Mouse (Mus musculus): ENCODE measurements around the gene Lypd9. TPM values are rescaled to one million over a fixed set of nuclear protein-coding genes. Genes with fewer than 3 reads are reported as not detected.

Gene Lypd9
- total and polyA plus RNA-seq, 3 experiments = not detected

DNA sequence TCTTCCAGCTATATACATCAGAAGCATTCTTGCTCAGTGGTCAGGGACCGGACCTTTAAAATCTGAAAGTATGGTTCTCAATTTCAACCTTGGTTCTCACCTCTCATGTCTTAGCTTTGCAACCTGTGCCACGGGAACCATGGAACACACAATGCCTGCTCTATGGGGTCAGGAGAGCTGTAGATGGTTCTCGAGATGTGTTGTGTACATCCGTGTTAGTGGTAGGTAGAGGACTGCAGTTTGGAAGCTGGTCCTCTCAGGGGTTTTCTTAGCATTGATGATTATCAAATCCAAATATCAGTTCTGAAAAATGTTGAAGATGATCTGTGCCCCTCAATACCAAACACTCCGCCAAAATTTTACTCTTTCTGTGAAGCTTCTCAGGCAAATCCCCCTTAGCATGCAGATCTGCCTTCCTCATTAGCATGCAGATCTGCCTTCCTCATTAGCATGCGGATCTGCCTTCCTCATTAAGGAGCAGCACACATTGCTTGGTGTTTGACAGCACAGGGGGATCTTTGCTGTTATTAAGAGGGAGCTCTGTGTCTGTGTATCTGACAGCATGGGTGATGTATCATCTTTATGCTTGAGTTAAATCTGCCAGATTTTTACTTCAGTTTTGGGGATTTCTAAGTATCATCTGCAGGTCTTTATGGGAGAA lies 52.6 kb downstream of the Lypd9 start:
- Histone ChIP-seq H3K27ac (ENCODE audit: control insufficient read depth, low read depth, low read length) (no peak overlapping the region), H3K36me3 (ENCODE audit: control insufficient read depth in 1 of 2, insufficient read depth in 2 of 2, low read length in 2 of 2) (no peaks in the 10 kb centered on the region), H3K4me1 (ENCODE audit: control insufficient read depth in 1 of 2, insufficient read depth in 2 of 2, low read length in 2 of 2) (no peaks in the 10 kb centered on the region), H3K9me3 (replicated peaks; ENCODE audit: insufficient read depth, low read length) (no peaks in the 10 kb centered on the region), H3K4me3 (ENCODE audit: control insufficient read depth in 1 of 2, insufficient read depth in 1 of 2, low read depth in 2 of 2, low read length in 2 of 2) (no peak overlapping the region), H3K79me2 (ENCODE audit: control insufficient read depth, insufficient read depth, low read length, poor library complexity) (no peaks in the 10 kb centered on the region), H3K27me3 (ENCODE audit: control insufficient read depth in 1 of 2, insufficient read depth in 2 of 2, low read length in 2 of 2) (0 out of 4 replicates have a peak, but pooled peaks cover 0 to 3% of the 10 kb centered on the region in 2 experiments), H3K9ac (ENCODE audit: control insufficient read depth, low read depth, low read length, poor library complexity, severe bottlenecking) (no peak overlapping the region)
- DNase-seq (ENCODE audit: low read depth, low spot score) = no peak
- TF ChIP-seq MYB (IDR thresholded peaks at IDR 0.05; ENCODE audit: low read depth, low read length) (no peak), ZMIZ1 (IDR thresholded peaks at IDR 0.05; ENCODE audit: low read depth, low read length) (no peak), KAT2A (conservative IDR thresholded peaks at IDR 0.05; ENCODE audit: low read depth, low read length) (no peak), GABPA (IDR thresholded peaks at IDR 0.05; ENCODE audit: low read depth, low read length) (no peak), E2F4 (IDR thresholded peaks at IDR 0.05; ENCODE audit: borderline replicate concordance, low read depth, low read length) (no peak), MXI1 (IDR thresholded peaks at IDR 0.05; ENCODE audit: low read depth, low read length) (no peak), GATA1 (IDR thresholded peaks at IDR 0.05; ENCODE audit: low read depth, low read length) (no peak), CHD2 (IDR thresholded peaks at IDR 0.05; ENCODE audit: low read length) (no peak), JUND (IDR thresholded peaks at IDR 0.05; ENCODE audit: low read depth, low read length) (no peak), MAX (IDR thresholded peaks at IDR 0.05; ENCODE audit: low read length) (no peak), RAD21 (IDR thresholded peaks at IDR 0.05; ENCODE audit: low read depth, low read length) (no peak), TBP (IDR thresholded peaks at IDR 0.05; ENCODE audit: low read depth, low read length) (no peak), ELF1 (IDR thresholded peaks at IDR 0.05; ENCODE audit: low read depth, low read length) (no peak)

Other genes starting within 250 kb of the Lypd9 start
- gene 4930438A08Rik, start 178.1 kb downstream of the Lypd9 start, total RNA-seq (2012; rRNA removed) = not detected in 2 replicates
- gene 4930438A08Rik, start 178.1 kb downstream of the Lypd9 start, polyA plus RNA-seq (2012; ENCODE audit: insufficient read depth in 1 of 2, insufficient read length in 2 of 2, low read depth in 1 of 2, low replicate concordance in 2 of 2, missing spikeins in 1 of 2) = not detected
- gene Zfp692, start 145.9 kb downstream of the Lypd9 start, total RNA-seq (2012; rRNA removed) = 16.0 and 25.7 TPM in 2 replicates
- gene Zfp692, start 145.9 kb downstream of the Lypd9 start, polyA plus RNA-seq (2012; ENCODE audit: insufficient read depth in 1 of 2, insufficient read length in 2 of 2, low read depth in 1 of 2, low replicate concordance in 2 of 2, missing spikeins in 1 of 2) = 10 to 100 TPM in 1 of 2 experiments, not detected in 1; 38.0 TPM
- gene Zfp672, start 122.6 kb downstream of the Lypd9 start, total RNA-seq (2012; rRNA removed) = 27.2 and 39.5 TPM in 2 replicates
- gene Zfp672, start 122.6 kb downstream of the Lypd9 start, polyA plus RNA-seq (2012; ENCODE audit: insufficient read depth in 1 of 2, insufficient read length in 2 of 2, low read depth in 1 of 2, low replicate concordance in 2 of 2, missing spikeins in 1 of 2) = 10 to 100 TPM in 1 of 2 experiments, not detected in 1; 22.6 TPM
- 27.3 and 31.7 TPM in 2 replicates for gene Sh3bp5l, start 122.2 kb downstream of the Lypd9 start, total RNA-seq (2012; rRNA removed)
- 10 to 100 TPM in 1 of 2 experiments, not detected in 1; 32.8 TPM for gene Sh3bp5l, start 122.2 kb downstream of the Lypd9 start, polyA plus RNA-seq (2012; ENCODE audit: insufficient read depth in 1 of 2, insufficient read length in 2 of 2, low read depth in 1 of 2, low replicate concordance in 2 of 2, missing spikeins in 1 of 2)
- 0.19 TPM in 1 of 2 replicates, not detected in the other for gene Lypd8, start 73.9 kb downstream of the Lypd9 start, total RNA-seq (2012; rRNA removed)
- under 1 TPM in 1 of 2 experiments, not detected in 1; 0.31 TPM for gene Lypd8, start 73.9 kb downstream of the Lypd9 start, polyA plus RNA-seq (2012; ENCODE audit: insufficient read depth in 1 of 2, insufficient read length in 2 of 2, low read depth in 1 of 2, low replicate concordance in 2 of 2, missing spikeins in 1 of 2)
- gene 1810065E05Rik, start 31.8 kb downstream of the Lypd9 start, total RNA-seq (2012; rRNA removed) = not detected in 2 replicates
- not detected for gene 1810065E05Rik, start 31.8 kb downstream of the Lypd9 start, polyA plus RNA-seq (2012; ENCODE audit: insufficient read depth in 1 of 2, insufficient read length in 2 of 2, low read depth in 1 of 2, low replicate concordance in 2 of 2, missing spikeins in 1 of 2)
- gene Gm12253, start 20.4 kb downstream of the Lypd9 start, total RNA-seq (2012; rRNA removed) = not detected in 2 replicates
- gene Gm12253, start 20.4 kb downstream of the Lypd9 start, polyA plus RNA-seq (2012; ENCODE audit: insufficient read depth in 1 of 2, insufficient read length in 2 of 2, low read depth in 1 of 2, low replicate concordance in 2 of 2, missing spikeins in 1 of 2) = 100 to 1,000 TPM in 1 of 2 experiments, not detected in 1; 109 TPM
- gene Olfr30, start 9.3 kb upstream of the Lypd9 start, total RNA-seq (2012; rRNA removed) = not detected in 2 replicates
- not detected for gene Olfr30, start 9.3 kb upstream of the Lypd9 start, polyA plus RNA-seq (2012; ENCODE audit: insufficient read depth in 1 of 2, insufficient read length in 2 of 2, low read depth in 1 of 2, low replicate concordance in 2 of 2, missing spikeins in 1 of 2)
- not detected in 2 replicates for gene Olfr332, start 39.6 kb upstream of the Lypd9 start, total RNA-seq (2012; rRNA removed)
- gene Olfr332, start 39.6 kb upstream of the Lypd9 start, polyA plus RNA-seq (2012; ENCODE audit: insufficient read depth in 1 of 2, insufficient read length in 2 of 2, low read depth in 1 of 2, low replicate concordance in 2 of 2, missing spikeins in 1 of 2) = not detected
- not detected in 2 replicates for gene Olfr331, start 49.6 kb upstream of the Lypd9 start, total RNA-seq (2012; rRNA removed)
- gene Olfr331, start 49.6 kb upstream of the Lypd9 start, polyA plus RNA-seq (2012; ENCODE audit: insufficient read depth in 1 of 2, insufficient read length in 2 of 2, low read depth in 1 of 2, low replicate concordance in 2 of 2, missing spikeins in 1 of 2) = not detected
- not detected in 2 replicates for gene Olfr330, start 81.9 kb upstream of the Lypd9 start, total RNA-seq (2012; rRNA removed)
- gene Olfr330, start 81.9 kb upstream of the Lypd9 start, polyA plus RNA-seq (2012; ENCODE audit: insufficient read depth in 1 of 2, insufficient read length in 2 of 2, low read depth in 1 of 2, low replicate concordance in 2 of 2, missing spikeins in 1 of 2) = not detected
- not detected in 2 replicates for gene Olfr329-ps, start 93.5 kb upstream of the Lypd9 start, total RNA-seq (2012; rRNA removed)
- not detected for gene Olfr329-ps, start 93.5 kb upstream of the Lypd9 start, polyA plus RNA-seq (2012; ENCODE audit: insufficient read depth in 1 of 2, insufficient read length in 2 of 2, low read depth in 1 of 2, low replicate concordance in 2 of 2, missing spikeins in 1 of 2)
- gene Olfr328, start 102.7 kb upstream of the Lypd9 start, total RNA-seq (2012; rRNA removed) = 0.04 and 0.07 TPM in 2 replicates
- gene Olfr328, start 102.7 kb upstream of the Lypd9 start, polyA plus RNA-seq (2012; ENCODE audit: insufficient read depth in 1 of 2, insufficient read length in 2 of 2, low read depth in 1 of 2, low replicate concordance in 2 of 2, missing spikeins in 1 of 2) = not detected
- gene Olfr224, start 117.6 kb upstream of the Lypd9 start, total RNA-seq (2012; rRNA removed) = not detected in 2 replicates
- not detected for gene Olfr224, start 117.6 kb upstream of the Lypd9 start, polyA plus RNA-seq (2012; ENCODE audit: insufficient read depth in 1 of 2, insufficient read length in 2 of 2, low read depth in 1 of 2, low replicate concordance in 2 of 2, missing spikeins in 1 of 2)
- not detected in 2 replicates for gene Olfr325, start 124.8 kb upstream of the Lypd9 start, total RNA-seq (2012; rRNA removed)
- not detected for gene Olfr325, start 124.8 kb upstream of the Lypd9 start, polyA plus RNA-seq (2012; ENCODE audit: insufficient read depth in 1 of 2, insufficient read length in 2 of 2, low read depth in 1 of 2, low replicate concordance in 2 of 2, missing spikeins in 1 of 2)
- not detected in 2 replicates for gene Olfr324, start 142.2 kb upstream of the Lypd9 start, total RNA-seq (2012; rRNA removed)
- not detected for gene Olfr324, start 142.2 kb upstream of the Lypd9 start, polyA plus RNA-seq (2012; ENCODE audit: insufficient read depth in 1 of 2, insufficient read length in 2 of 2, low read depth in 1 of 2, low replicate concordance in 2 of 2, missing spikeins in 1 of 2)
- gene 2210407C18Rik, start 163.2 kb upstream of the Lypd9 start, total RNA-seq (2012; rRNA removed) = not detected in 2 replicates
- not detected for gene 2210407C18Rik, start 163.2 kb upstream of the Lypd9 start, polyA plus RNA-seq (2012; ENCODE audit: insufficient read depth in 1 of 2, insufficient read length in 2 of 2, low read depth in 1 of 2, low replicate concordance in 2 of 2, missing spikeins in 1 of 2)
- gene Olfr323, start 177.6 kb upstream of the Lypd9 start, total RNA-seq (2012; rRNA removed) = not detected in 2 replicates
- gene Olfr323, start 177.6 kb upstream of the Lypd9 start, polyA plus RNA-seq (2012; ENCODE audit: insufficient read depth in 1 of 2, insufficient read length in 2 of 2, low read depth in 1 of 2, low replicate concordance in 2 of 2, missing spikeins in 1 of 2) = not detected
- gene Trim58, start 187.5 kb upstream of the Lypd9 start, total RNA-seq (2012; rRNA removed) = 4.0 and 5.7 TPM in 2 replicates
- gene Trim58, start 187.5 kb upstream of the Lypd9 start, polyA plus RNA-seq (2012; ENCODE audit: insufficient read depth in 1 of 2, insufficient read length in 2 of 2, low read depth in 1 of 2, low replicate concordance in 2 of 2, missing spikeins in 1 of 2) = 10 to 100 TPM in 1 of 2 experiments, not detected in 1; 14.1 TPM
- not detected in 2 replicates for gene Olfr322, start 205.9 kb upstream of the Lypd9 start, total RNA-seq (2012; rRNA removed)
- gene Olfr322, start 205.9 kb upstream of the Lypd9 start, polyA plus RNA-seq (2012; ENCODE audit: insufficient read depth in 1 of 2, insufficient read length in 2 of 2, low read depth in 1 of 2, low replicate concordance in 2 of 2, missing spikeins in 1 of 2) = not detected
- not detected in 2 replicates for gene Olfr320, start 228.2 kb upstream of the Lypd9 start, total RNA-seq (2012; rRNA removed)
- gene Olfr320, start 228.2 kb upstream of the Lypd9 start, polyA plus RNA-seq (2012; ENCODE audit: insufficient read depth in 1 of 2, insufficient read length in 2 of 2, low read depth in 1 of 2, low replicate concordance in 2 of 2, missing spikeins in 1 of 2) = not detected
- gene Olfr319, start 246.2 kb upstream of the Lypd9 start, total RNA-seq (2012; rRNA removed) = not detected in 2 replicates
- gene Olfr319, start 246.2 kb upstream of the Lypd9 start, polyA plus RNA-seq (2012; ENCODE audit: insufficient read depth in 1 of 2, insufficient read length in 2 of 2, low read depth in 1 of 2, low replicate concordance in 2 of 2, missing spikeins in 1 of 2) = not detected

Measured in MEL (cell line).